12 mouse cellular contexts compared by ENCODE assay signal in the genomic region with DNA sequence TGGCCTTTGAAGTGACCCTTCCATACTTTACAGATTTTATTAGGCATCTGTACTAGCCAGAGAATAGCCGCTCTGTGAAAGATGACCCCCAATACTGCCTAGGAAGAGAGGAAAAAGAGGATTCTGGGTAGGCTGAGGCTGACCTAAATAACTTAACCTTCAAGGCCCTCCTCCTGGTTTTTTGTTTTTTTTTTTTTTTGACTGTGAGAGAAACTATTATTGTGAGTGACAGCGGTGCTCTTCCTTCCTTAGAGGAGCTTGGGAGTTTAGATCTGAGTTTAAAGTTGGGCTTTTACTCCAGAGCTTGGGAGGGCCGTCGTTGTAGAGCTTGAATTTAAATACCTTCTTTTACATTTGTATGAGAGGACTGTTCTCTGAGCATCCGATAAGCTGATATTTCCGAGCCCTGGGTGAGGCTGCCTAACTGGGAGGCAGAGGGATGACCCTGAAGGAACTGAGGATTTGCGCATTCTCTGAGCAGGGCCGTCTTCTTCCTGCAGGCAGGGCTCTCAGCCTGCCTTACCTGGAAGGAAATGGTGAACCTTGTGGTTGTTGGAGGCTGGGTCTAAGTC. TPM values are rescaled to one million over a fixed set of nuclear protein-coding genes. Genes with fewer than 3 reads are reported as not detected.
DNase-seq lines count a peak whose midpoint lies in the region; ATAC-seq and TF ChIP-seq lines count a peak whose summit lies in the region.
"Had no signal": no experiment of that assay in that cellular context is flagged by ENCODE, and none has a peak within 500 bp of the region (broad histone marks: within the 10 kb centered on the region; RNA-seq: fewer than 3 reads in every experiment).

No protein-coding gene starts in this region.

- no peak for TF ChIP-seq RAD21 in MEL (IDR thresholded peaks at IDR 0.05; ENCODE audit: low read depth, low read length)

- intact Hi-C loops in heart, postnatal 14 days (cut with DNase I), result no loop called here
- intact Hi-C loops in heart, postnatal 10 days (cut with DNase I), result no loop called here

- H3K27me3 ChIP-seq in heart, embryonic 13.5 days (replicated peaks), result no peaks in the 10 kb centered on the region
- H3K27me3 ChIP-seq in MEL (ENCODE audit: control insufficient read depth in 1 of 2, insufficient read depth in 2 of 2, low read length in 2 of 2), result no peaks in the 10 kb centered on the region
- H3K27me3 ChIP-seq in hindbrain, embryonic 12.5 days, result no peaks in the 10 kb centered on the region
- no peaks in the 10 kb centered on the region for H3K27me3 ChIP-seq in liver, postnatal 0 days (ENCODE audit: insufficient read depth, low read length)

- TF ChIP-seq POLR2A in MEL (IDR thresholded peaks at IDR 0.05; ENCODE audit: control insufficient read depth in 1 of 2, insufficient read depth in 1 of 2, low read depth in 1 of 2, low read length in 2 of 2, poor library complexity in 1 of 2), result no peak

- no peak for DNase-seq in heart, postnatal 14 days
- DNase-seq in MEL (ENCODE audit: low read depth, low spot score), result no peak
- DNase-seq in liver, postnatal 0 days, result no peak
- DNase-seq in right cerebral cortex, adult 18-20 months, result no peak
- no peak for DNase-seq in ovary, postnatal 10 days (ENCODE audit: low spot score)
- no peak for DNase-seq in heart, postnatal 10 days
- DNase-seq: adrenal gland, adult 8-10 months; cerebellum, postnatal 25 days; gastrocnemius, postnatal 14 days; kidney, adult 11 months had no signal

- H3K9me3 ChIP-seq in heart, embryonic 13.5 days, result no peaks in the 10 kb centered on the region
- H3K9me3 ChIP-seq in MEL (replicated peaks; ENCODE audit: insufficient read depth, low read length), result no peaks in the 10 kb centered on the region
- no peaks in the 10 kb centered on the region for H3K9me3 ChIP-seq in hindbrain, embryonic 12.5 days (replicated peaks)
- no peaks in the 10 kb centered on the region for H3K9me3 ChIP-seq in liver, postnatal 0 days (ENCODE audit: low read length)

- no peak for TF ChIP-seq CTCF in MEL (IDR thresholded peaks at IDR 0.05 in 2 of 3, conservative IDR thresholded peaks at IDR 0.05 in 1 of 3; ENCODE audit: control insufficient read depth in 1 of 3, insufficient read depth in 1 of 3, low read depth in 2 of 3, low read length in 3 of 3, poor library complexity in 1 of 3, severe bottlenecking in 1 of 3)
- no peak for TF ChIP-seq CTCF in liver, postnatal 0 days (IDR thresholded peaks at IDR 0.05; ENCODE audit: low read depth)

- peaks cover 41% of the 10 kb centered on the region for H3K4me1 ChIP-seq in heart, embryonic 13.5 days
- H3K4me1 ChIP-seq in MEL (ENCODE audit: control insufficient read depth in 1 of 2, insufficient read depth in 2 of 2, low read length in 2 of 2), result peaks cover 0 to 16% of the 10 kb centered on the region in 2 experiments; a peak in 2 of 4 replicates
- H3K4me1 ChIP-seq in hindbrain, embryonic 12.5 days, result peaks cover 25% of the 10 kb centered on the region
- H3K4me1 ChIP-seq in liver, postnatal 0 days (ENCODE audit: insufficient read depth), result peaks cover 26% of the 10 kb centered on the region

- H3K9ac ChIP-seq in heart, embryonic 13.5 days, result peak overlapping the region; percentile 12
- no peak overlapping the region; the same call in 1 of the 2 replicates for H3K9ac ChIP-seq in MEL (ENCODE audit: control insufficient read depth, low read depth, low read length, poor library complexity, severe bottlenecking)
- H3K9ac ChIP-seq in hindbrain, embryonic 12.5 days, result 0 out of 2 replicates have a peak overlapping the region, but pooled peaks have one; percentile 9
- H3K9ac ChIP-seq in liver, postnatal 0 days (replicated peaks), result no peak overlapping the region

- no peak for TF ChIP-seq EP300 in MEL (IDR thresholded peaks at IDR 0.05; ENCODE audit: low read depth in 1 of 2, low read length in 2 of 2)
- TF ChIP-seq EP300 in liver, postnatal 0 days (IDR thresholded peaks at IDR 0.05; ENCODE audit: low read depth), result no peak

- peaks cover 43% of the 10 kb centered on the region for H3K79me2 ChIP-seq in MEL (ENCODE audit: control insufficient read depth, insufficient read depth, low read length, poor library complexity)

- H3K4me3 ChIP-seq in heart, embryonic 13.5 days, result 0 out of 2 replicates have a peak overlapping the region, but pooled peaks have one; percentile 79
- no peak overlapping the region for H3K4me3 ChIP-seq in MEL (ENCODE audit: control insufficient read depth in 1 of 2, insufficient read depth in 1 of 2, low read depth in 2 of 2, low read length in 2 of 2)
- H3K4me3 ChIP-seq in hindbrain, embryonic 12.5 days, result 0 out of 2 replicates have a peak overlapping the region, but pooled peaks have one; percentile 91
- H3K4me3 ChIP-seq in liver, postnatal 0 days (ENCODE audit: low read depth, low read length), result no peak overlapping the region

- H3K36me3 ChIP-seq in heart, embryonic 13.5 days, result peaks cover 25% of the 10 kb centered on the region
- H3K36me3 ChIP-seq in MEL (ENCODE audit: control insufficient read depth in 1 of 2, insufficient read depth in 2 of 2, low read length in 2 of 2), result peaks cover 0 to 9% of the 10 kb centered on the region in 2 experiments; a peak in 2 of 4 replicates
- peaks cover 23% of the 10 kb centered on the region for H3K36me3 ChIP-seq in hindbrain, embryonic 12.5 days
- peaks cover 13% of the 10 kb centered on the region for H3K36me3 ChIP-seq in liver, postnatal 0 days (replicated peaks; ENCODE audit: insufficient read depth, low read length)

- peak overlapping the region; percentile 89 for H3K4me2 ChIP-seq in heart, embryonic 13.5 days
- H3K4me2 ChIP-seq in hindbrain, embryonic 12.5 days (replicated peaks), result peak overlapping the region; percentile 94
- H3K4me2 ChIP-seq in liver, postnatal 0 days (ENCODE audit: low read depth, low read length), result peak overlapping the region; percentile 100

- no peak for ATAC-seq in heart, embryonic 13.5 days (ENCODE audit: extremely low read depth, insufficient number of reproducible peaks, low FRiP score, low TSS enrichment)
- ATAC-seq in hindbrain, embryonic 12.5 days (ENCODE audit: low FRiP score), result no peak
- no peak for ATAC-seq in liver, postnatal 0 days

- WGBS in heart, embryonic 13.5 days, result 79% methylated on average over 8 of the region's 8 CpGs
- WGBS in hindbrain, embryonic 12.5 days, result 66% methylated on average over 8 of the region's 8 CpGs
- 77% methylated on average over 8 of the region's 8 CpGs for WGBS in liver, postnatal 0 days (ENCODE audit: insufficient replicate concordance)

- H3K27ac ChIP-seq in heart, embryonic 13.5 days (replicated peaks), result no peak overlapping the region
- peak overlapping the region; percentile 7; the same call in 1 of the 2 replicates for H3K27ac ChIP-seq in MEL (ENCODE audit: control insufficient read depth, low read depth, low read length)
- H3K27ac ChIP-seq in hindbrain, embryonic 12.5 days, result no peak overlapping the region
- H3K27ac ChIP-seq in liver, postnatal 0 days (ENCODE audit: low read depth), result no peak overlapping the region

TF ChIP-seq in MEL, 35 proteins besides CTCF, POLR2A, EP300 and RAD21:
- TF ChIP-seq ZMIZ1 (IDR thresholded peaks at IDR 0.05; ENCODE audit: low read depth, low read length) (no peak), ZKSCAN1 (IDR thresholded peaks at IDR 0.05; ENCODE audit: low read depth, low read length) (no peak), HCFC1 (IDR thresholded peaks at IDR 0.05; ENCODE audit: low read depth, low read length) (no peak), E2F4 (IDR thresholded peaks at IDR 0.05; ENCODE audit: borderline replicate concordance, low read depth, low read length) (no peak), MAX (IDR thresholded peaks at IDR 0.05; ENCODE audit: low read length) (no peak), GATA1 (IDR thresholded peaks at IDR 0.05; ENCODE audit: low read depth, low read length) (no peak), NELFE (IDR thresholded peaks at IDR 0.05; ENCODE audit: low read depth, low read length) (no peak), MEF2A (IDR thresholded peaks at IDR 0.05; ENCODE audit: extremely low read depth, insufficient replicate concordance, low read depth, low read length, poor library complexity, severe bottlenecking) (no peak), USF1 (IDR thresholded peaks at IDR 0.05; ENCODE audit: low read depth, low read length) (no peak)

RNA-seq across cellular contexts. Expression of a gene that starts 2.4 kb away (rescaled TPM):
- polyA plus RNA-seq in heart, embryonic 13.5 days (2015; fragmentation: Nextera tagmentation; extraction: Ambion mirVana), result 85.0 and 85.4 TPM in 2 replicates
- 10 to 100 TPM; 57.4 to 63.8 TPM for total RNA-seq in heart, postnatal 14 days (2021)
- 136 and 142 TPM in 2 replicates for total RNA-seq in MEL (2012; rRNA removed)
- polyA plus RNA-seq in MEL (2012; ENCODE audit: insufficient read depth in 1 of 2, insufficient read length in 2 of 2, low read depth in 1 of 2, low replicate concordance in 2 of 2, missing spikeins in 1 of 2), result 100 to 1,000 TPM; 140 to 188 TPM
- 174 and 178 TPM in 2 replicates for polyA plus RNA-seq in hindbrain, embryonic 12.5 days (2016; fragmentation: Nextera tagmentation; extraction: Ambion mirVana)
- polyA plus RNA-seq in liver, postnatal 0 days (2015; fragmentation: Nextera tagmentation; extraction: Ambion mirVana), result 18.9 and 23.3 TPM in 2 replicates
- total RNA-seq in heart, postnatal 10 days (2021), result 10 to 100 TPM; 68.4 to 80.8 TPM

Comparison
In these comparisons a context has a peak if more than half of its experiments do, and no peak if none do; other contexts are left out.
1. H3K4me3 ChIP-seq: peak in heart, embryonic 13.5 days (single experiment) and hindbrain, embryonic 12.5 days (single experiment); none in MEL (0 of 2) and liver, postnatal 0 days (single experiment).
2. H3K9ac ChIP-seq: peak in heart, embryonic 13.5 days (single experiment) and hindbrain, embryonic 12.5 days (single experiment); none in MEL (single experiment) and liver, postnatal 0 days (single experiment).
3. Peak in every context shown above with its lines, with median percentiles within 50 percentile points of each other: H3K4me2 ChIP-seq.